Mouse (Mus musculus) mesoderm, embryonic 11.5 days (tissue): Measurements from ENCODE around the gene Aig1.

Experiments
- DNase-seq: peaks from one replicate; pipeline ENCODE4 v3.0.0-alpha.2; 2012; ENCODE audit warnings: low read depth, low spot score

The Aig1 gene

DNA sequence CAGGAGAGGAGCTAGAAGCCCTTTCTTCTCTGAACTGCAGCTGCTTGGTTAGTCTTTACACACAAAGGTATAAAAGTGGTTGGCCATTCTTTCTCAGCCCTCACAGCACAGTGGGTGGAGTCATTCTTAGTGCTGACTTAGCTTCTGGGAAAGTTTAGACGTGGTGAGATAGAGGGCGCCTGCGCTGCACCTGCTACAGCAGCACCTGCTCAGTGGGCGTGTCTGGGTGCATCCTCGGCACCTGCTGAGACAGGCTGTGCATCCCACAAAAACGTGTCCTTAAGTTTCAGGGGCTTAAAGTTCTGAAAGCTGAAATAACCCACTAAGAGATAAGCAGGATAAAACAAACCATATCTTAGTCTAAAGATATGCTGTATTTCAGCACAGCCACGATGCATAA lies 227.0 kb downstream of the Aig1 start:
- no peak for DNase-seq

DNA sequence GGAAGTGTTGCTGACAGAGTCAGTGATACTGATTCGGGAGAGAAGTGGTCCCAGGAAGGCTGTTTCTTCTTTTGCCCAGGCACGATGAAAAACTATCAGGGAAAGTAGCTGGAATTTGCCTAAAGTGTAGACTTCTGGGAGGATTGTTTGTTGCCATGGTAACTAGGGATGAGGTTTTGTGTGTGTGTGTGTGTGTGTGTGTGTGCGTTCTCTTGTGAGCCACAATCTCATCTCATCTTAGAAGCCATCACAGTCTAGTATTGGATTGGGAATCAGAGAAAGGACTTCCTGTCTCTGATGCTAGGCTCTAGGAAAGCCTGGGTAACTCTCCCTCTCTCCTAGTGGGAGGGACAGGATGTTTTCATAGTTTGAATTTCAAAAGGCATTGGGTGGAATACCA lies 237.0 kb downstream of the Aig1 start:
- DNase-seq: no peak

DNA sequence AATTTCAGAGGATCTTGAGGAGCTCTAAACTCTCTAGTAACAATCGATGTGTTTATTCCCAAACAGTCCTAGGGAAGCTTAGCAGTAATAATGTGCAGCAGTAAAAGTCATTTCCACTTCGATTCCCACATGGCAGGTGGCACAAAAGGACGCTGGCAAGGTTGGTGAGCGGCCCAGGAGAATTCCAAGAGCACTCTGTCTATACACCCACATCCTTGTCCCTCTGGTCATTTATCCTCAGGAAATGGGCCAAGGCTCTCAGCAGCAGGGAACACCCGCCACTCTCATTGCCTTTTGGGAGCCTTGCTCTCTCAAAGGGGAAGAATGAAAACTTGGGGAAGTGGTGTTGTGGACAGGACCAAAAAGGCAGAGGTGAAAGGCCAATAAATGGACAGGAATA lies 245.0 kb downstream of the Aig1 start:
- DNase-seq: no peak

DNA sequence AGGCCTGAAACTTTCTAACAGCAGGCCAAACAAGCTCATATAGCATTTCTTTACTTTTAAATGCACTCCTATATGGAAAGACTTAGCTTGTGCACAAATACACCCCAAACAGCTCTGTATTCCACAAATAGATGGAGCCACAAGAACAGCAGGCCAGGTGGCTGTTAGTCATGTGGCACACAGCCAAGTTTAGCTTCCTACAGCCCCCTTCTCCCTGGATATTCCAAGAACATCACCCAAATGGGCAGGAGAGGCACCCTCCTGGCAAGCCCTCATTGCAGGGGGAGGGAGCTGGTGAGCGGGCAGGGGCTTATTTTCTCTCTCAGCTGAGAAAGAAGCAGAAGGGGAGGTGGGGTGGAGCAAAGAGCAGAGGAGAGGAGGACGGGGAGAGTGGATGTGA lies 267.9 kb downstream of the Aig1 start:
- DNase-seq: no peak

- no peak for DNase-seq
Observed at GRCm38 (mm10) chr10:13597491-13597890, 271.3 kb downstream of the Aig1 start.
